Mouse (Mus musculus): ENCODE measurements around the gene Arl6ip1.

The Arl6ip1 gene

GRCm38 (mm10) chr7:118120654-118121053 lies 8.8 kb downstream of the Arl6ip1 start:
- POLR2A ChIA-PET, result interaction anchor here in 3 of 4 experiments (0.6 to 26.3 kb wide), 15 partner anchors 8 to 176 kb away, joined by 3 to 907 read pairs (median 6); partner anchors contain the start of genes Arl6ip1 (in 3 of the 3), Smg1 (in 2 of the 3) and Rps15a (in 1 of the 3)
- CTCF ChIA-PET, result no interaction called here

DNA sequence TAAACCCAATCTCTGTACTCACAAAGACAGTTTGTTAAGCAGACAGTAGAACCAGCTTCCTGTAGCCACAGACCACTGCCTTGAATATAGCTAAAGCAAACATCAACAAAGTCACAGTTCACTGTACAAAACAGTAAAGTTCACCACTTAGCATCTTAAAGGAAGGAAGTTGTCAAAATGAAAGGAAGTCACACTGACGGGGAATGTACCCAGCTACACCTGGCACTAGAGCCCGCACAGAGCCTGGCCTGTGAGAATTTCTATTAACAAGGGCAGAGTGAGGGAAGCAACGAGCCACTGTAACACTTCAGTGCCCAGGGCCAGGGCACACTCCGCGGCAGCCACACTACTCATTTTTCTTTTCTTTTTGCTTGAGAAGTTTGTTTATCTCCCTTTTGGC lies 9.5 kb downstream of the Arl6ip1 start:
- ChIA-PET POLR2A (interaction anchor here in 3 of 4 experiments (0.6 to 26.3 kb wide), 16 partner anchors 9 to 177 kb away, joined by 3 to 907 read pairs (median 8); partner anchors contain the start of genes Arl6ip1 (in 3 of the 3) and Smg1 (in 2 of the 3)), CTCF (no interaction called here)

- POLR2A ChIA-PET, result interaction anchor here in 3 of 4 experiments (0.5 to 26.3 kb wide), 25 partner anchors 8 to 177 kb away, joined by 3 to 907 read pairs (median 4); partner anchors contain the start of genes Arl6ip1 (in 3 of the 3) and Smg1 (in 2 of the 3)
- CTCF ChIA-PET, result no interaction called here
These were observed 10.3 kb downstream of the Arl6ip1 start for GRCm38 (mm10) chr7:118119142-118119541.

DNA sequence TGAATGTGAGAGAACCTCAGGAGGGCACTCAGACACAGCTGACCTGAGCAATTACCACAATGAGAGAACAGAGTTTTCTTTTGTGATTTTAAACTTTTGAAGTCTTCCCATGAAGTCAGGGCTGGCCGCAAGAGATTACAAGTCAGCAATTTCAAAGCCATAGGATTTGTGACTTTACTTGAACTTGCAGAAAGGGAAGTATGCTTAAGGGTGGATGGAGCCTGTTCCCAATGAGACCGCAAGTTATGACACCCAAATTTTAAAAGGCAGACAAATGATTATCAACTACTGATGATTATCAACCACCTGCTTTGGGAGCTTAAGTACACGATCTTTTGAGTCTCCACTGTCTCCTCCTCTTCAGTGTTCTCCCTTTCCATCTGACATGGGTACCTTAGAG lies 11.0 kb downstream of the Arl6ip1 start:
- ChIA-PET POLR2A (interaction anchor here (0.9 to 26.3 kb wide), 18 partner anchors 10 to 178 kb away, joined by 3 to 907 read pairs (median 42); partner anchors contain the start of genes Arl6ip1 (in 4 of the 4) and Smg1 (in 2 of the 4)), CTCF (no interaction called here)

DNA sequence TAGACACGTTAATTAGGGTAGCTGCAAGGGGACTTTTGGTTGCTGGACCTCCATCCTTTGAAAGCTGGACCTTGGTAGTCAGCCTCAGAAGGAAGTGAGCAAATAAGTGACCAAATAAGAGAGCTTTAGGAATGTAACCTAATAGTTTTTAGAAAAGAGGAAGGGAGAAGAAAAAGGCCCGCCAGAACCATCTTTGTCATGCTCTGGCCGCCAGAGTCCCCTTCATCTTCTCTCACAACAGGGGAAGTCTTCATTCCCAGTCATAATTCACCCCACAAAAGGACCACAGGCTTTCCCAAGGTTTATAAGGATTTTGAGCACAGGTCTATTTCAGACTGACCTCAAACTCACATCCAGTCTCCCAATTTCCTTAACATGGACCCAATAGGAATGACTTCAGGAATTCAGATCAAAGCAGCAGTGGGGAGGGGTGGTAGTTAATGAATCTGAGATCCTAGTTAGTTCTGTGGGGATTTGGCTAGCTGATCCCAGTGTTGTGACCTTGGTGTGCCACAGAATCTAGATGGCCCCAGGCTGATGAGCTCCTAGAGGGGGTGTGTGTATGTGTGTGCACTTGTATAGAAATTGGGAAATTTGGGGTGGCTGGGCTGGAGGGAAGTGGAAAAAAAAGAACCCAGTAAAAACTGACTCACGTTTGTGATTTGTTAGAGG lies 11.8 kb downstream of the Arl6ip1 start:
- POLR2A ChIA-PET, result interaction anchor here (0.6 to 26.3 kb wide), 32 partner anchors 9 to 179 kb away, joined by 3 to 907 read pairs (median 6); partner anchors contain the start of genes Arl6ip1 (in 4 of the 4) and Smg1 (in 2 of the 4)

DNA sequence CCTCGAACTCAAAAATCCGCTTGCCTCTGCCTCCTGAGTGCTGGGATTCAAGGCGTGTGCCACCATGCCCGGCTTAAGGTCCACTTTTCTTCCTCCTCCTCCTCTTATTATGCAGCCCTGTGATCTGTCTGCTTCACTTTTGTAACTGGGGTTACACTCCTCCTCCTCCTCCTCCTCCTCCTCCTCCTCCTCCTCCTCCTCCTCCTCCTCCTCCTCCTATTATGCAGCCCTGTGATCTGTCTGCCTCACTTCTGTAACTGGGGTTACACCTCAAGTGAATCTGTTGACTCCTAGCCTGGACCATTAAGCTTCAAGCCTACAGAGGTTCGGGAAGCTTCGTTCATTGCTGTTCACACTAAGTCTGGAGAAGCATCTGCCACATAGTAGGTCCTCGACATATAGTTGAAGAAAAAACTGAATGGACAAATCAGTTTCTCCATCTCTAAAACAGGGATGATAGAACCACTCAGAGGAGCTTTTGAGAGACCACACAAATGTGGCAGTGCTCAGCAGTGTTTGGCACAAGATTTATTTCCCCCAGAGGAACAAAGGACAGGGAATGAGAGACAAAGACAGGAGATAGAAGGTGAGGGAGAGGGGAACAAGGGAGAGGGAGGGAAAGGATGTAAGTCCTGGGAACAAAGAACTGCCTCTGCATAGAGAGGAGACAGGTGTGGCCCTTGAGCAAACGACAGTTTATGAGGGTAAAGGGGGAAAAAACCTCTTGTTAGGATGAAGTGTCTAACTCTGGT lies 12.5 kb downstream of the Arl6ip1 start:
- CTCF ChIA-PET, result interaction anchor here in 3 of 4 experiments (0.6 to 0.8 kb wide), 4 partner anchors 8 to 169 kb away, joined by 3 to 6 read pairs (median 3); no protein-coding TSS in a partner anchor
- POLR2A ChIA-PET, result interaction anchor here (0.6 to 26.3 kb wide), 50 partner anchors 7 to 1679 kb away, joined by 3 to 907 read pairs (median 5); partner anchors contain the start of genes Arl6ip1 (in 4 of the 4) and Smg1 (in 3 of the 4)

More for the DNA sequence above, 11.8 kb downstream of the Arl6ip1 start:
- CTCF ChIA-PET, result interaction anchor here in 2 of 4 experiments (0.6 to 0.7 kb wide), 2 partner anchors 9 to 169 kb away, joined by 3 to 6 read pairs; no protein-coding TSS in a partner anchor

GRCm38 (mm10) chr7:118115877-118116568 lies 13.4 kb downstream of the Arl6ip1 start, which contains the start of gene Rps15a:
Gene Rps15a, minus strand, starts transcription at chr7:118116188.
- CTCF ChIA-PET, result no interaction called here
- POLR2A ChIA-PET, result interaction anchor here (0.6 to 26.3 kb wide), 51 partner anchors 8 to 708 kb away, joined by 3 to 907 read pairs (median 4); partner anchors contain the start of genes Arl6ip1 (in 4 of the 4) and Smg1 (in 3 of the 4)

GRCm38 (mm10) chr7:118115533-118115876 lies 14.0 kb downstream of the Arl6ip1 start:
- ChIA-PET CTCF (interaction anchor here in 1 of 4 experiments (0.7 kb wide), 1 partner anchor 403 kb away, joined by 3 read pairs; no protein-coding TSS in a partner anchor), POLR2A (interaction anchor here (0.6 to 26.3 kb wide), 39 partner anchors 8 to 381 kb away, joined by 3 to 907 read pairs (median 6); partner anchors contain the start of genes Arl6ip1 (in 3 of the 4) and Smg1 (in 2 of the 4))

DNA sequence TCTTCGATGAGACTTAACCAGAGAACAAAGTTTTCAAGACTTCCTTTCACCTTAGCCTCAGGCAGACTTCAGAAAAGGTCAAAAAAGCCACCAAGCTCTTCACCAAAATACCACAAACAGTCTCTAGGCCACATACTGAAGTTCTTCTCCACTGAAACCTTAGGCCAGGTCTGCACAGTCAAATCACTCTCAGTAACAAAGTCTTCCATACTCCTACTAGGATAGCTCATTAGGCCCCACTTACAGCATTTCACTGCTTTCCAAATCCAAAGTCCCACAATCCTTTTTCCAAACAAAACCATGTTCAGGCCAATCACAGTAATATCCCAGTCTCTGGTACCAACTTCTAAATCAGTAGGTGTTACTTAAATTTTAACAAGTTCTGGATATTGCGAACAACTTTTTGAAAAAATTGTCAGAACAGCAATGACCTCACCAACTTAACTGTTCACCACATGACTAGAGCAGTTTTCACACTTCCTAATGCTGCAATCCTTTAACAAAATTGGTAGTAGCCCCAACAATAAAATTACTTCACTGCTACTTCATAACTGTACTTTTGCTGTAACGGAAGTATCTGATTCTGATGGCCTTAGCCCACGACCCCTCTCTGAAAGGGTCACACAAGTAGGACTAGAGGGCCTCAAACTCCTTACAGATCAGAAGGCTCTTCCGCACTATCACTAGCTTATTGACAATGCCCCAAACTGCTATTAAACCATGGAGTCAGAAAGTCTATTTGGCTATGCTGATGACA lies 15.7 kb downstream of the Arl6ip1 start:
- POLR2A ChIA-PET, result interaction anchor here (0.6 to 26.3 kb wide), 43 partner anchors 8 to 712 kb away, joined by 3 to 907 read pairs (median 6); partner anchors contain the start of genes Arl6ip1 (in 4 of the 4), Smg1 (in 2 of the 4) and Itpripl2 (in 1 of the 4)
- CTCF ChIA-PET, result no interaction called here

DNA sequence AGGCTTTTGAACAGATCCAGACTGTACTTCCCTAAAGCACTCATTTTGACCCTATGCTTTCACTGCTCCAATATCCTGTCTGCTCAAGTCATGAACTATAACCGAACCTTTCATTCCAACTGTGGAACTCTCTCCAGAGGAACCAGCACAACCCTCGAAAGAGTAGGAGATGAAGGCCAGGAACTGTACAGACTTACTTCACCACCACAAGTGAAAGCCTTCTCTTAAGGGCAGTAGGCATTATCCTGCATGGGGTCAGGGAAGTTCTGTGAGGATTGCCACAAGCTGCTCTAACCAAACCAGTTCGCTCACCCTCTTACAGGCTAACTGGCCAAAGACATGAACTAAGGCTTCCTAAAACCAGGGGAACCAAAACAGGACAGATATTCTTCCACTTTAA lies 18.3 kb downstream of the Arl6ip1 start:
- POLR2A ChIA-PET, result interaction anchor here (0.6 to 26.3 kb wide), 27 partner anchors 6 to 548 kb away, joined by 3 to 907 read pairs (median 5); partner anchors contain the start of genes Arl6ip1 (in 4 of the 4) and Smg1 (in 2 of the 4)

GRCm38 (mm10) chr7:118107671-118108070 lies 21.8 kb downstream of the Arl6ip1 start:
- POLR2A ChIA-PET, result interaction anchor here (0.6 to 26.3 kb wide), 27 partner anchors 5 to 605 kb away, joined by 3 to 907 read pairs (median 5); partner anchors contain the start of genes Arl6ip1 (in 4 of the 4), Rps15a (in 3 of the 4), Smg1 (in 2 of the 4) and Ccp110 (in 1 of the 4)
- CTCF ChIA-PET, result interaction anchor here in 2 of 4 experiments (0.5 to 0.6 kb wide), 2 partner anchors 9 to 188 kb away, joined by 3 to 5 read pairs; no protein-coding TSS in a partner anchor

More for the DNA sequence above, 18.3 kb downstream of the Arl6ip1 start:
- CTCF ChIA-PET, result no interaction called here

- ChIA-PET POLR2A (interaction anchor here in 3 of 4 experiments (0.5 to 26.3 kb wide), 16 partner anchors 9 to 193 kb away, joined by 3 to 907 read pairs (median 7); partner anchors contain the start of genes Arl6ip1 (in 3 of the 3), Rps15a (in 3 of the 3) and Smg1 (in 1 of the 3)), CTCF (no interaction called here)
These were observed 24.9 kb downstream of the Arl6ip1 start for GRCm38 (mm10) chr7:118104458-118105052.

- ChIA-PET CTCF (interaction anchor here in 1 of 4 experiments (0.7 to 1.2 kb wide), 2 partner anchors 19 to 1402 kb away, joined by 3 read pairs; no protein-coding TSS in a partner anchor), POLR2A (interaction anchor here (0.5 to 26.3 kb wide), 31 partner anchors 8 to 1576 kb away, joined by 3 to 907 read pairs (median 4); partner anchors contain the start of genes Arl6ip1 (in 3 of the 4), Rps15a (in 3 of the 4) and Smg1 (in 1 of the 4))
These were observed 25.7 kb downstream of the Arl6ip1 start for GRCm38 (mm10) chr7:118103462-118104379.

GRCm38 (mm10) chr7:118102678-118103461 lies 26.6 kb downstream of the Arl6ip1 start:
- POLR2A ChIA-PET, result interaction anchor here (0.5 to 26.3 kb wide), 32 partner anchors 8 to 1577 kb away, joined by 3 to 907 read pairs (median 4); partner anchors contain the start of genes Arl6ip1 (in 3 of the 4), Rps15a (in 3 of the 4) and Smg1 (in 1 of the 4)
- CTCF ChIA-PET, result interaction anchor here in 3 of 4 experiments (0.6 to 1.2 kb wide), 5 partner anchors 18 to 1401 kb away, joined by 3 to 4 read pairs (median 3); no protein-coding TSS in a partner anchor

Measured in embryonic stem cell, embryonic (primary cell).